Mouse (Mus musculus) thymus, postnatal 0 days (tissue): ENCODE data around the gene Rab3a. TPM values are rescaled to one million over a fixed set of nuclear protein-coding genes. Genes with fewer than 3 reads are reported as not detected.

Experiments
- DNase-seq: peaks from one replicate; pipeline ENCODE4 v3.0.0-alpha.2; 2015; ENCODE audit warnings: low spot score
- microRNA-seq: library from miRNA; unstranded; fragments of <30 nt; microRNA quantifications from one replicate; pipeline ENCODE4, GENCODE M21; 2016; ENCODE audit warnings: borderline number of aligned reads
- polyA plus RNA-seq: library from polyadenylated mRNA; unstranded; fragments of >200 nt; fragmentation: Nextera tagmentation; extraction: Ambion mirVana; gene quantifications from 2 replicates; pipeline ENCODE4 v1.2.1, GENCODE M21; 2015

Gene Rab3a
- polyA plus RNA-seq, 1 experiment from 2014 or later: 7.0 TPM

DNA sequence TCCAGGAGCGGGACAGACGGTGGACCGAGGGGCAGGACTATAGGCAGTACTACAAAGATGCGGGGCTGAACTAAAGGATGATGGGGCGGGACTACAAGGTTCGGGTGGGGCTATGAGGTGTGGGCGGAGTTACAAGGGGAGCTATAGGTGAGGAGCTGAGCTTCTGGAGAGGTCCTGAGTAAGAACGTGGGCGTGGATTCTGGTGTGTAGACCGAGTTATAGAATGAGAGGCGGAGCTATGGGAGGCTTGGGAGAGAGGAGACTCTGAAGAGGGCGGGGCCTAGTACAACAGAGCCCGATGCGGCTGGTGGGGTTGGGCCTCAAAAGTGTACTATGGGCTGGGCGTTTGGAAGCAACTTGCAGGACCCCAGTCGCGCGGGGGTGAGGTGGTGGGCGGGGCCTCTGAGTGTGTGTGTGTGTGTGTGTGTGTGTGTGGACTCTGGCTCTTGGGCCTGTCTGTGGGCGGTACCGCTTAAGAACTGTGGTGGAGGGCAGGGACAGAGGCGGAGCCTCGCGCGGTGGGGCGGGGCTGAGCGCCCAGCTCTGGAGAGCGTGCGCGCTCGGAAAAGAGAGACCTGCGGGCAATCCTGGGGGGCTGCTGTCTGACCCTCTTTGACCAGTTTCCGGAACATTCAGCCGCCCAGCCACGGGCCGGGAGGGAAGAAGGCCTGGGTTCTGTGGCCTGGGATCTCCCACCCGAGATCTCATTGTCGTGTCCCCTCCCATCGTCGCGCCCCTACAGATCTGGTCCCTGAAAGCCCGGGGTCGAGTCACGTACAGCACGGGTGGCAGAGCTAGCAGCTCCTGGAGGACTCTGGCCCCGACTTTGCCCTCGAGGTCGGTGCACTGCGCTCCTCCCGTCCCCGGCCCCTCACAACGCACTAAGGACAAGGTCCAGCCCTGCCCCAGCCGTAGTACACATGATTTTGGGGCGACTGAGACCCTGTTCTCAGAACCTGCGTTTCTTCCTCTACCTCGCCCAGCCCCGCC, 42.9 kb downstream of the Rab3a start:
- peak; percentile 87 for DNase-seq

DNA sequence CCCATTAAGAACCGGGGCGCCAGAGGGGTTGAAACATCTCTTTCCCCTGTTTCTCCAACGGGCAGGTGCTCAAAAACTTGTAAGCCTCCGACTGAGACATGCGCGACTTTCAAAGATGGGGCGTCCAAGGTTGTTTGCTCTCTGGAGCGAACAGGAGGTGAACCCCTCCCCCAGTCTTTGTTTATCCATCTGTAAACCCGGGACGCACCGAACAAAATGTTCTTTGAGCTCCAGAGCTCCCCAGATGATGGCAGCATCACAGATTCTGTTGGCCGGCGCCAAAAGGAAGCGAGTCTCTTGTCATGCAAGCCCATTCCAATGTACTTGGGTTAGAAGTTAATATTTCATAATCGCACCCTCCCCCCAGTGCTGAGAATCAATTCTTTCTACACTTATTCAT, 43.8 kb downstream of the Rab3a start:
- DNase-seq: no peak

DNA sequence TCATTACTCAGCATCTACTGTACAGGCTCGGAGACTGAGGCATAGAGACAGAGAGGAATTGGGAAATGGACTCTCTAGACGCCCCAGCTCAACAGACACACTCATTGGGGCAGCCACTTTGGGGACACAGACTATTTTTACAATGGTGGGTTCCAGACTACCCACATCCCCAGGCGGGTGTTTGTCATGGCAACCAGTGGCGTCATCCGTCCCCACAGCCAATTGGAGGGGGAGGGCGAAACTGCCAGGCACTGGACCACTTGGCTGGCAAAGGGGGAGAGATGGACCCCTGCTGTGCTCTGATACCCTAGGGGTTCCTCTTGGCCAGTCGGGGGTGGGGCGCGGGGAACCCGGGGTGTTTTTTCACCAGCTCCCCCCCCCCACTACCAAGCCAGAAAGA, 46.2 kb downstream of the Rab3a start:
- DNase-seq: no peak

DNA sequence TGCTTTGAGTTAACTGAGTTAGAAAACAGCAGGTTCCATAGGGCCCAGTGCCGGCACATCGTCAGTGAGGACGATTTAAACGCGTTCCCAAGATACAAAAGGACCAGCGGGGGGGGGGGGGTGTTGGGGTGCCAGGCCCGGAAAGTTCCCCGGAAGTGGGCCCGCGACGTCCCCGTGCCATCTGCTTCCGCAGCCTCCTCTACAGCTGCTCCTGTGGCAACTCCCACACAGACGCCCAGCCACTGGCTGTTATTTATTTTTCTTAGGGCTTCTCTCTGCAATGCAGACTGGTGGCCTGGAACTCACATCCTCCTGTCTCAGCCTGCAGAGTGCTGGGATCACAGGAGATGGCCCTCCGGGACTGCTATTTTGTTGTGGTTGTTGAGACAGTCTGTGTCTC, 46.7 kb downstream of the Rab3a start:
- peak; percentile 76 for DNase-seq

DNA sequence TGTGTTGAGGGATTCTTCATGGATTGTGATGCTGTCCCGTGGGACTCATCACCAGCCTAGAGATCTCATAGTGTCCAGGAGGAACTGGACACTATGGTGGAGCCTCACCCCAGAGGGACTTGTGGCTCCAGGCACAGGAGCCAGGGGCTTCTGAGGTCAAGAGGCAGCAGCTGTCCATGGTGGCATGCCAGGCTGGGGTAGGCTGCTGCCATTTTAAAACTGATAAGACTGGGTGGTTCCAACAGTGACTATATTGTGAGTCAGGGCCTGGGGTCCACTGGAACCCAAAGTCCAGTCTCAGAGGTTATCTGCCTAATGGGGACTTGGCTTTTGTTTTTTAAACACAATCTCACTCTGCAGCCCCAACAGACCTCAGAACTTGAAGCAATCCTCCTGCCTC, 47.4 kb downstream of the Rab3a start:
- no peak for DNase-seq

DNA sequence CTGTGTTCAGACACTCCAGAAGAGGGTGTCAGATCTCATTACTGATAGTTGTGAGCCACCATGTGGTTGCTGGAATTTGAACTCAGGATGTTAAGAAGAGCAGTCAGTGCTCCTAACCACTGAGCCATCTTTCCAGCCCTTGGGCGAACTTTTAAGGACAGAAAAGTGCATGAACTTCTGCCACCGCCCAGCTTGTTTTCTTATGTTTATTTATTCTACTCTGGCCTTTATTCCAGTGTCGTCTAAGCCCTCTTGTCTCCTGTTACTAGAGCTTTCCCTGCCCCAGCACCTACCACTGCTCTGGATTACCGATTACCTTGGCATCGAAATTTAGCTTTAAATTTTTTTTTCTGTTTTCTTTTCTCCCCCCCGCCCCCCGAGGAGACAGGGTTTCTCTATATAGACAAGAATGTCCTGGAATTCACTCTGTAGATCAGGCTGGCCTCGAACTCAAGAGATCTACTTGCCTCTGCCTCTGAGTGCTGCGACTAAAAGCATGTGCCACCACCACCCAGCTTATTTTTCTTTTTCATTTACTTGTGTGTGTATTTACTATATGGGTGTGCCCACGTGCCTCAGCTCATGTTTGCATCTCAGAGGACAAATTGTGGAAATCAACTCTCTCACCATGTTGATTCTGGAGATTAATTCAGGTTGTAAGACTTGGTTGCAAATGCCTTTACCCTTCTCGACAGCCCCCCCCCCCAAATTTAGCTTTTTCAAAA, 48.5 kb downstream of the Rab3a start:
- no peak for DNase-seq

DNA sequence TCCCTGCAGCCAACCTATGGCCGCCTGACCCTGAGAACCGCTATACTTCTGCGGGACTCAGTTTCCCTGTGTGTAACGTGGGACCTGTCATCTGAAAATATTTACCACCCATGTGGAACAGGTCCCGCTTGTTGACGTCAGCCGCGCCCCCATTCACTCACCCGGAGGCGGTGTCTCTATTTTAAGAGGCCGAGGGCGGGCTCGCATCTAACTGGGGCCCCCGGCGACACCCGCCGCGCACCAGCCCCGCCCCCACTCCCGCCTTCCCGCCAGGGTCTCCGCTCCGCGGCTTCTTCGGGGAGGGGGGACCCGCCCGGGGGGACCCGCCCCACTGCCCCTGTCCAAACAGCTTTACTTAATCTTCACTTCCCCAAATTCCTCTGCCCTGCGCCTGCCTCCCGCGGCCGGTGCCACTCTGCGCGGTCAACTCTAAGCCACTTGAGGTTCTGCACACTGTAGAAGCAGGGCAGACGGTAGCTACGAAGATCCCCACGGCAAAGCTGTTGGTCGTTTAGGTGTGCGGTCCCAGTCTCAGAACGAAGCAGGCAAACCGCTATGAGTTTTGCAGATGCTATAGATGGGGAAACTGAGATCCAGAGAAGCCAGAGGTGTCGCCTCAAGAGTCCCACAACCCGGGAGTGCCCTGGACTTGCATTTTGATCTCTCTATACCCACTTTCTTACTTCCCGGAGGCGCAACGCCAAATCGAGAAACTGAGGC, 49.4 kb downstream of the Rab3a start:
- DNase-seq: peak; percentile 75

DNA sequence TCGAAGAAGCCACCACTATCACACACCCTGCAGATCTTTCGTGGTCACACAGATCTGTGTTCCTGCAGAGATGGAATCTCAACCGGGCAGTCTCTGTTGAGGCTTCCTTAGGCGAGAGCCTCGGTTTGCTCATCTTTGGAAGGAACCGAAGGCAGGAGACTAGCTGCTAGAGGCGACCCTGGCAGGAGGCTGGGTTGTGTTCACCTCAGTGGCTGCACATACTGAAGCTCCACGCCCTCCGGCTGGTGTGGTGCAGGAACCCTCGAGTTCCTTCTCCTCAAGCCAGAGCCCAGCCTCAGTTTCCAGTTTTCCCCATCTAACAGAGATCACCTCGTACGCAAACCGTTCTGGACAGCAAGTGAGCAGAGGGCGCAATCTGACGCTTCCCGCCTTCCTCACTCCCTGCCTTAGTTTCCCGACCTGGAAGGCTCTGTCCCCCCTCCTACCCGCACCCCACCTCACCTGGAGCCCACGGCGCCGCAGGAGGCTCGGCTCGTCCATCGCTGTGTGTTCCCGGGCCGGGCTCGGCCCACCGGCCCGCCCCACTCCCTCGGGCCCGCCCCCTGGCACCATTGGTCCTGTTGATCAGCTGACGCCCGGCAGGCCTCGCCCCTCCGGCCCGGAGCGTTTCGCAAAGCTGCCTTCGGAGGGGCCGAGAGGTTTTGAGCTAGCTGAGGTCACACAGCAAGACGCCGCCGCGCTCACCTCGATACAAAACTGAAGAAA, 50.2 kb downstream of the Rab3a start, which contains the start of gene Mast3:
Gene Mast3, minus strand, starts transcription at position 574 of the 726 bp plus-strand sequence.
- peak; percentile 78 for DNase-seq

DNA sequence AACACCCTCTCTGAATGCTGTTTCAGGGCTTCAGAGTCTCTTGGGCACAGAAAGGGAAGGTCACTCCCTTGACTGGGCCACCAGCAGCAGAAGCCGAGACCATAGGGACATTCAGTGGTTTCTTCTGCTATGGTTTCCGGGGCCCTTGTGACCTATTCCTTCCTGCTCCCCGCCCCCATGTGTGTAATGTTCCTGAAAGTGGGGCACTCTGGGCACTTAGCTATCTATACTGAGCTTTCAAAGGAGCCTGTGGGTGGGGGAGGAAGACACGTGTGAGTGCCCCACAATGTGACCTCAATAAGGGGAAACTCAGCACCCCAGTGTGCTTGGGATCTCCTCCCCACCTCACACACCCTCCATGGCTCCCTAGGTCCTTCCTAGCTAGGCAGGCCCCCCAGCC, 52.1 kb downstream of the Rab3a start:
- DNase-seq: peak; percentile 91

DNA sequence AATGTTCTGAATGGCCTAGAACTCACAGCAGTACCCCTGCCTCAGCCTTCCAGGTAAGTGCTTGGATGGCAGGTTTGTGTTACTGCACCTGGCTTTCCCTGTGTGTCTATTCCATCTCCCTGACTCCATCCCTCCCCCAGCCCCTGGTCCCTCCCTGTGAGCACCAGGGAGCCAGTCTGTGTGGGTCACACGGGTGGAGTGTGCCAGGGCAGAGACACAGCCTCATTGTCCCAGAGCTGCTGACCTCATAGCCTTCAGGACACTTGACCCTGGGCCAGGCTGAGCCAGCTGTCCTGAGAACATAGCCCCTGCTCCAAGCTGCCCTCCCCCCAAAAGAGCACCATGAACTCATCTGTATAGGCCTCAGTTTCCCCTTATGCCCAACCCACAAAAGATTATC, 52.8 kb downstream of the Rab3a start:
- no peak for DNase-seq

DNA sequence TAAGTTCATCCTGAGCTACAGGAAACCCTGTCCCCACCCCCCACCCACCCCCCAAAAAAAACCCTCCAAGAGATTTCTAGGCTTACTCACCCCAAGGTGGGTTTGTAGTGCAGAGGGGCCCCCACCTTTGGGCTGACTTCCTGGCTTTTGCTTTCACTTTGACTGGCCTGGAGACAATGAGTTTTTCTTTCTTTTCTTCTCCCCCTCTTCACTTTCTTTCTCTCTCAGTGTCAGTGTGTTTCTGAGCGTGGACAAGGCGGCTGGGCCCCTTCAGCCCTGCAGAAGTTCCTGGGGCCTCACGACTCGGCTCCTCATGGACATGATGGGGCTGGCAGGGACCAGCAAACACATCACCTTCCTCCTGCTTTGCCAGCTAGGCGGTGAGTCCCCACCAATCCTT, 53.8 kb downstream of the Rab3a start, which contains the start of gene Il12rb1:
Gene Il12rb1, plus strand, starts transcription at position 211 of the 400 bp plus-strand sequence.
- DNase-seq: peak; percentile 71

Small RNA genes lying within 50 kb of the gene (microRNA-seq; reads per million reads assigned to microRNA genes)
- gene Mir7240: not detected

Other genes starting within 250 kb of the Rab3a start
- 170 and 181 TPM in 2 replicates for gene Rex1bd, start 247.9 kb upstream of the Rab3a start, polyA plus RNA-seq
- gene Uba52, start 243.9 kb upstream of the Rab3a start, polyA plus RNA-seq: 1,327 and 1,441 TPM in 2 replicates
- gene Fkbp8, start 227.0 kb upstream of the Rab3a start, polyA plus RNA-seq: 309 and 319 TPM in 2 replicates
- gene Kxd1, start 226.7 kb upstream of the Rab3a start, polyA plus RNA-seq: 66.8 and 68.6 TPM in 2 replicates
- 13.5 and 14.2 TPM in 2 replicates for gene Ell, start 215.2 kb upstream of the Rab3a start, polyA plus RNA-seq
- gene Isyna1, start 160.3 kb upstream of the Rab3a start, polyA plus RNA-seq: 78.9 and 88.4 TPM in 2 replicates
- gene Ssbp4, start 145.8 kb upstream of the Rab3a start, polyA plus RNA-seq: 135 and 142 TPM in 2 replicates
- gene Lrrc25, start 138.5 kb upstream of the Rab3a start, polyA plus RNA-seq: 4.7 and 5.8 TPM in 2 replicates
- gene Gdf15, start 122.2 kb upstream of the Rab3a start, polyA plus RNA-seq: 1.2 and 1.4 TPM in 2 replicates
- 33.2 and 43.0 TPM in 2 replicates for gene Pgpep1, start 94.3 kb upstream of the Rab3a start, polyA plus RNA-seq
- gene Lsm4, start 81.4 kb upstream of the Rab3a start, polyA plus RNA-seq: 333 and 377 TPM in 2 replicates
- gene Jund, start 55.7 kb upstream of the Rab3a start, polyA plus RNA-seq: 85.7 and 111 TPM in 2 replicates
- gene Iqcn, start 51.2 kb upstream of the Rab3a start, polyA plus RNA-seq: 0.04 and 0.06 TPM in 2 replicates
- gene Gm3336, start 36.1 kb upstream of the Rab3a start, polyA plus RNA-seq: 0.29 and 0.32 TPM in 2 replicates
- 0.28 and 0.35 TPM in 2 replicates for gene Pde4c, start 31.0 kb upstream of the Rab3a start, polyA plus RNA-seq
- 54.3 and 54.4 TPM in 2 replicates for gene Mpv17l2, start 6.3 kb downstream of the Rab3a start, polyA plus RNA-seq
- gene Pik3r2, start 22.0 kb downstream of the Rab3a start, polyA plus RNA-seq: 35.1 and 38.6 TPM in 2 replicates
- gene Mast3, start 50.4 kb downstream of the Rab3a start, polyA plus RNA-seq: 37.2 and 37.3 TPM in 2 replicates
- 16.2 TPM in 2 replicates for gene Il12rb1, start 53.8 kb downstream of the Rab3a start, polyA plus RNA-seq
- 11.0 and 11.4 TPM in 2 replicates for gene Arrdc2, start 85.0 kb downstream of the Rab3a start, polyA plus RNA-seq
- 0.36 and 0.85 TPM in 2 replicates for gene Kcnn1, start 108.6 kb downstream of the Rab3a start, polyA plus RNA-seq
- 93.8 and 98.6 TPM in 2 replicates for gene Ccdc124, start 119.3 kb downstream of the Rab3a start, polyA plus RNA-seq
- gene Slc5a5, start 138.1 kb downstream of the Rab3a start, polyA plus RNA-seq: 0.49 and 1.6 TPM in 2 replicates
- 6,882 and 7,160 TPM in 2 replicates for gene Rpl18a, start 142.7 kb downstream of the Rab3a start, polyA plus RNA-seq
- gene Map1s, start 151.3 kb downstream of the Rab3a start, polyA plus RNA-seq: 45.0 and 45.3 TPM in 2 replicates